Mouse (Mus musculus) embryonic facial prominence, embryonic 14.5 days (tissue): ENCODE measurements around the gene Samd4. TPM values are rescaled to one million over a fixed set of nuclear protein-coding genes. Genes with fewer than 3 reads are reported as not detected.

Experiments used
- ATAC-seq: fragments of 200-750 bp; cut with Nextera tagmentation; 2 replicates; pipeline ENCODE4 v1.8.0; 2017; ENCODE audit warnings: low read depth, moderate number of reproducible peaks, moderate TSS enrichment
- DNase-seq: peaks from one replicate; pipeline ENCODE4 v3.0.0-alpha.2; 2015; ENCODE audit warnings: low spot score
- H3K27ac ChIP-seq: fragments of 300-500 bp; sonication (generic); replicated peaks from 2 replicates; pipeline ENCODE4 v1.5.1; 2014; ENCODE audit warnings: low read depth, mild to moderate bottlenecking, low read length, moderate library complexity
- H3K27me3 ChIP-seq: fragments of 300-500 bp; sonication (generic); replicated peaks from 2 replicates; pipeline ENCODE4 v1.6.1; 2014; ENCODE audit warnings: low read length; ENCODE audit not compliant: control insufficient read depth, insufficient read depth
- H3K36me3 ChIP-seq: fragments of 300-500 bp; sonication (generic); 2 replicates; pipeline ENCODE4 v1.6.1; 2014; ENCODE audit warnings: low read length, mixed read lengths; ENCODE audit not compliant: control insufficient read depth, insufficient read depth
- H3K4me1 ChIP-seq: fragments of 300-500 bp; sonication (generic); 2 replicates; pipeline ENCODE4 v1.6.1; 2014; ENCODE audit warnings: antibody characterized with exemption, low read length; ENCODE audit not compliant: control insufficient read depth, insufficient read depth
- H3K4me2 ChIP-seq: fragments of 300-500 bp; sonication (generic); 2 replicates; pipeline ENCODE4 v1.6.1; 2014; ENCODE audit warnings: low read depth, mild to moderate bottlenecking, low read length, moderate library complexity, mixed read lengths
- H3K4me3 ChIP-seq: fragments of 300-500 bp; sonication (generic); 2 replicates; pipeline ENCODE4 v1.5.1; 2014; ENCODE audit warnings: low read depth, mild to moderate bottlenecking, low read length
- H3K9ac ChIP-seq: fragments of 300-500 bp; sonication (generic); 2 replicates; pipeline ENCODE4 v1.6.1; 2014; ENCODE audit warnings: low read depth, mild to moderate bottlenecking, low read length, moderate library complexity, mixed read lengths
- H3K9me3 ChIP-seq: fragments of 300-500 bp; sonication (generic); 2 replicates; pipeline ENCODE4 v1.6.1; 2016; ENCODE audit warnings: low read length; ENCODE audit not compliant: control insufficient read depth
- WGBS: fragments of 180-500 bp; shearing (Covaris S2); extraction: QIAGEN DNeasy Blood & Tissue Kit; methylation state at CpG from one replicate; pipeline ENCODE4 v1.1.7; 2014; 5-methylcytosine and 5-hydroxymethylcytosine counted together
- polyA plus RNA-seq: library from polyadenylated mRNA; unstranded; fragments of >200 nt; fragmentation: Nextera tagmentation; extraction: Ambion mirVana; gene quantifications from 2 replicates; pipeline ENCODE4 v1.2.1, GENCODE M21; 2014

The Samd4 gene
- polyA plus RNA-seq, 1 experiment from 2014 or later, result 9.6 TPM

- DNase-seq (peak; percentile 30), ATAC-seq (no peak)
- Histone ChIP-seq H3K9me3 (no peaks in the 10 kb centered on the region), H3K4me1 (peaks cover 20% of the 10 kb centered on the region; the same call in 1 of the 2 replicates), H3K27me3 (no peaks in the 10 kb centered on the region), H3K9ac (no peak overlapping the region), H3K27ac (no peak overlapping the region), H3K36me3 (no peaks in the 10 kb centered on the region), H3K4me3 (no peak overlapping the region), H3K4me2 (no peak overlapping the region)
- 58% methylated on average over 24 of the region's 24 CpGs for WGBS
Measured at GRCm38 (mm10) chr14:47000786-47001761, 118.4 kb downstream of the Samd4 start.

DNA sequence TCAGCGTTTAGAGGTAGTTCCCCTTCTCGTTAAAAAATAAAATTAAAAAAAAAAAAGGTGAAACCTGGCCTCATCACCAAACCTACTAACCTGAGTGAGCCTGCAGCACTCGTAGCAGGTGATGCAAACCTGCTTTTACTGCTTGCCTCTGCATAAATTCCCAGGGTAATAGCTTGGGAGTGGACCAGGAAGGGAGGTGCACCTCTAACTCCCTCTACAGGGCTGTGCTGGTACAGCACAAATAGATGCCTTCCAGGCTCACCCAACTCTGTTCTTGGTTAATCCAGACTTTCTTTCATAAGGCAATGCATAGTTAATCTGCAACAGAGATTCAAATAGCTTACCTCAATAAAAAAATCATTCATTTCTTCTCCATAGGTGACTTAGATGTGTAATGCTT is 121.5 kb downstream of the Samd4 start:
- H3K4me2 ChIP-seq, result no peak overlapping the region
- peaks cover 15% of the 10 kb centered on the region; the same call in 1 of the 2 replicates for H3K4me1 ChIP-seq
- H3K9me3 ChIP-seq, result no peaks in the 10 kb centered on the region
- DNase-seq (no peak), ATAC-seq (no peak)
- no peaks in the 10 kb centered on the region for H3K27me3 ChIP-seq
- no peak overlapping the region for H3K27ac ChIP-seq
- H3K9ac ChIP-seq, result no peak overlapping the region
- no peak overlapping the region for H3K4me3 ChIP-seq
- 34% methylated on average over 3 of the region's 3 CpGs for WGBS
- no peaks in the 10 kb centered on the region for H3K36me3 ChIP-seq

DNA sequence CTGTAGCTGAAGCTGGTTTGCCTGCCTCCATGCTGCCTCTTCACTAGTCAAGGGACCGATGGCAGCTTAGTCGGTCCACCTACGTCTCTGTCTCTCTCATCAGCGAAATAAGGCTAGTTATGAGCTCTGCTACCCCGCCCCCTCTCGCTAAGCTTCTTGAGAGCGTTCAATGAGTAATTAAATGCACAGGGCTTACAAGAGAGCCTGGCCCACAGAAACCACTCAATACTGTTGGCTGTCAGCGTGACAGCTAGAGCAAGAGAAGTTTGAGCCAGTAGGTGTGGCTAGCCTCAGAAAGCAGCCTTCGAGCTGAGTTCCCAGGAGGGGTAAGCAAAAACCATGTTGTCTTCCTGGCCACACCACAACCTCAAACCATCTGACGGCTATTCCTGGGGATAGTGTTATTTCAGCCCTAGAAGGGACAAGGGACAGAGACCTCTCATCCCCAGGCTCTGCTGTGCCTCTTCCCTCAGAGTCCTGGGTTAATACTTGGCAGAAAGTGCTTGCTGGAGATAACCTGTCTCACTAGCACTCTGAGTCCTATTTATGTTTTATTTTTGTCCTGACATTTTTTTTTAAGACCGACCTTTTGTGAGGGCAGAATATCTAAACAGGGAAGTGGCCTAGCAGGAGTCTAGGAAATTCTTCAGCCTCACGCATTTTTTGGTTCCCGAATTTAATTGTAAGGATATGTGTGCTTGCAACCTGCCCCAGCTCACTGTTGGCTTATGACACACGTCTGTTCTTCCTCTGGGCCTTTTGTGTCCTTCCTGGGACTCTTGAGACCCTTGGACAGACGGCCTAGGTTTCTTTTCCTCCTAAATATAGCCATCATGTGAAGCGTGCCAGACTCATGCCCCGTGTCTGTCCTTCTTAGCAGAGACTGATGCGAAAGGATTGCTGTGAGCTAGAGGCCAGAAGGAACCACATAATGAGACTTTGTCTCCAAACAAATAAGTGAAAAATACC is 128.8 kb downstream of the Samd4 start:
- no peak overlapping the region for H3K9ac ChIP-seq
- peaks cover 12% of the 10 kb centered on the region; the same call in 1 of the 2 replicates for H3K4me1 ChIP-seq
- no peaks in the 10 kb centered on the region for H3K36me3 ChIP-seq
- no peak overlapping the region for H3K27ac ChIP-seq
- H3K9me3 ChIP-seq, result no peaks in the 10 kb centered on the region
- H3K4me2 ChIP-seq, result no peak overlapping the region
- 54% methylated on average over 18 of the region's 18 CpGs for WGBS
- H3K4me3 ChIP-seq, result no peak overlapping the region
- DNase-seq (peak; percentile 66), ATAC-seq (peak; percentile 67)
- no peaks in the 10 kb centered on the region for H3K27me3 ChIP-seq

DNA sequence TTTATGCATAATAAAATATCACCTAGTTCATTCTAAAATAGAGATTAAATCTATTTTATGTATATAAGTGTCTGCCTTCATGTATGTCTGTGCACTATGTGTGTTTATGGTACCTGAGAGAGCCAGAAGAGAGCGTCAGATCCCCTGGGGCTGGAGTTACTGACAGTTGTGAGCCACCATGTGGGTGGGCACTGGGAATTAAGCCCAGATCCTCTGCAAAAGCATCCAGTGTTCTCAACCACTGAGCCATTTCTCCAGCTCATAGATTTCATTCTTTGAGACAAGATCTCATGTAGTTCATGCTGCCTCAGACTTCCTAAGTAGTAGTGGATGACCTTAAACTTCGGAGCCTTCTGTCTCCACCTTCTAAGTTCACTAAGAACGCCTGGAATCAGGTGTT is 133.0 kb downstream of the Samd4 start:
- H3K4me2 ChIP-seq, result no peak overlapping the region

DNA sequence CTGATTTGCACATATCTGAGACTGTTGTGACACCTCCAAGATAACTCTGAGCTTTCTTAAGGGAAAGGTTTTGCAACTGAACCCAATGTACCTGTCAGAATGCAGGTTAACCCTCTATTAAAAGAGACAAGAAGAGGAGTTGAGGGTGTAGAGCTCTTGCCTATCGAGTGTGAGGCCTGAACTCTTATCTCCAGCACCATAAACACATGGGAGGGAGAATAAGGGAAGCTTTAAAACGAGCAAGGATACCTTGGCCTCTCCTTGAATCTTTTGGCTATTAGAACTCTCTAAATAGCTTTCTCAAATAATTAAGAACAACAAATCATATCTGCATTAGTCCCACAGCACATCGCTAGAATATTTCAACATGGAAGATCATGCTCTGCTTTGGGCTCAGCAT is 135.0 kb downstream of the Samd4 start:
- Histone ChIP-seq H3K9me3 (no peaks in the 10 kb centered on the region), H3K36me3 (no peaks in the 10 kb centered on the region; the same call in 1 of the 2 replicates), H3K27me3 (no peaks in the 10 kb centered on the region), H3K9ac (no peak overlapping the region), H3K4me3 (no peak overlapping the region), H3K4me1 (no peaks in the 10 kb centered on the region), H3K4me2 (no peak overlapping the region), H3K27ac (no peak overlapping the region)
- 83% methylated on average over 3 of the region's 3 CpGs for WGBS
- no peak for ATAC-seq
- DNase-seq, result no peak

More for the DNA sequence above, 133.0 kb downstream of the Samd4 start:
- DNase-seq (no peak), ATAC-seq (no peak)
- Histone ChIP-seq H3K9me3 (no peaks in the 10 kb centered on the region), H3K27ac (no peak overlapping the region), H3K9ac (no peak overlapping the region), H3K4me3 (no peak overlapping the region), H3K4me1 (peaks cover 11% of the 10 kb centered on the region; the same call in 1 of the 2 replicates), H3K36me3 (no peaks in the 10 kb centered on the region; the same call in 1 of the 2 replicates), H3K27me3 (no peaks in the 10 kb centered on the region)
- 84% methylated on average over 3 of the region's 3 CpGs for WGBS

GRCm38 (mm10) chr14:47020886-47021285 is 138.2 kb downstream of the Samd4 start:
- no peak overlapping the region for H3K9ac ChIP-seq
- no peaks in the 10 kb centered on the region for H3K27me3 ChIP-seq
- ATAC-seq, result no peak

GRCm38 (mm10) chr14:47023529-47023928 is 140.9 kb downstream of the Samd4 start:
- H3K4me1 ChIP-seq, result peaks cover 5% of the 10 kb centered on the region; the same call in 1 of the 2 replicates
- H3K4me2 ChIP-seq, result no peak overlapping the region
- WGBS, result 87% methylated on average over 9 of the region's 9 CpGs
- no peak overlapping the region for H3K27ac ChIP-seq
- no peaks in the 10 kb centered on the region for H3K9me3 ChIP-seq
- no peaks in the 10 kb centered on the region for H3K27me3 ChIP-seq
- no peaks in the 10 kb centered on the region for H3K36me3 ChIP-seq
- no peak for DNase-seq
- H3K9ac ChIP-seq, result no peak overlapping the region
- no peak overlapping the region for H3K4me3 ChIP-seq
- ATAC-seq, result no peak

More at GRCm38 (mm10) chr14:47020886-47021285, 138.2 kb downstream of the Samd4 start:
- Histone ChIP-seq H3K4me3 (no peak overlapping the region), H3K4me1 (no peaks in the 10 kb centered on the region), H3K36me3 (no peaks in the 10 kb centered on the region; the same call in 1 of the 2 replicates), H3K9me3 (no peaks in the 10 kb centered on the region), H3K27ac (no peak overlapping the region), H3K4me2 (no peak overlapping the region)
- 65% methylated on average over 10 of the region's 10 CpGs for WGBS
- no peak for DNase-seq

DNA sequence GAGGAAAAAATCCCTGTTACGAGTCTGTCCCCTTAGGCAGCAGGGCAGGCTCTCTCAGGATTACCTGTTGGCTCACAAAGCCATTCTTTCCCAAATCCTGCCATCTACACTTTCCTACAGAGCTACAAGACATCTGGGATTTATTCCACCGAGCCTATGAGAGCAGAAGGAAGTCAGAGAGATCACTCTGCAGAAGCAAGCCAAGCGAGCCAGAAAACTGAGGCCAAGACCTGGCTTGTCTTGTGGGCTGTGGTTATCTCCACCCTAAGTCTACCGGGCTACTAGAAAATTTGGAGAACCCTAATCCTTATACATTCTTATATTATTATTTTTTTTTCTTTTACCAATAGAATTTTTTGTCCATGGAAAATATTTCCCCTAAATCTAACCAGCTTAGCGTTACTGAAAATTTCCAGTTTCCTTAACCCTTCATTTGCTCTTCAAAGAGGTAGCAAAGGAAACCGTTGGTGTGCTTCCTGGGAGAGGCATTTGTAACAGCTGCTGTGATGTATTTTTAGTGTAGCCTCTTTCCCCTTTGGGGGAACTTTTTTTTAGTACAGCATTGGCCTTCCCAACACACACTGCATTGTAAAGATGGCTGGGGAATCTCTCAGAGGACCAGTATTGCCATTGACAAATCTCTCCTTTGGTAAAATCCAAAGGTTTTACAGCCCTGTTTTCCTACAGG is 144.9 kb downstream of the Samd4 start:
- ATAC-seq (no peak), DNase-seq (peak; percentile 51)
- Histone ChIP-seq H3K9ac (no peak overlapping the region), H3K27me3 (no peaks in the 10 kb centered on the region), H3K36me3 (no peaks in the 10 kb centered on the region), H3K4me3 (no peak overlapping the region), H3K27ac (0 out of 2 replicates have a peak overlapping the region, but pooled peaks have one; percentile 61), H3K4me1 (peaks cover 5% of the 10 kb centered on the region; the same call in 1 of the 2 replicates), H3K4me2 (no peak overlapping the region), H3K9me3 (no peaks in the 10 kb centered on the region)
- 33% methylated on average over 6 of the region's 6 CpGs for WGBS
